Mouse (Mus musculus) left cerebral cortex, postnatal 36 days (tissue): Measurements from ENCODE around the gene Rnf111. TPM values are rescaled to one million over a fixed set of nuclear protein-coding genes. Genes with fewer than 3 reads are reported as not detected.

Source experiments
- DNase-seq, 2 experiments: peaks; one replicate each; pipeline ENCODE4 v3.0.0; 2021 to 2022; ENCODE audit warnings: low spot score in 2 of 2, mixed read lengths in 1 of 2
- intact Hi-C: fragments of 180-260 bp; cut with DNase I; formaldehyde crosslinking; loops from one replicate; pipeline ENCODE4 v1.15.1; 2025
- total RNA-seq, 2 experiments: library from RNA; stranded (reverse); gene quantifications; 2 replicates each; pipeline ENCODE4 v1.2.3; 2021

The Rnf111 gene
- total RNA-seq, 2 experiments from 2014 or later, result 36.0 to 45.7 TPM

DNA sequence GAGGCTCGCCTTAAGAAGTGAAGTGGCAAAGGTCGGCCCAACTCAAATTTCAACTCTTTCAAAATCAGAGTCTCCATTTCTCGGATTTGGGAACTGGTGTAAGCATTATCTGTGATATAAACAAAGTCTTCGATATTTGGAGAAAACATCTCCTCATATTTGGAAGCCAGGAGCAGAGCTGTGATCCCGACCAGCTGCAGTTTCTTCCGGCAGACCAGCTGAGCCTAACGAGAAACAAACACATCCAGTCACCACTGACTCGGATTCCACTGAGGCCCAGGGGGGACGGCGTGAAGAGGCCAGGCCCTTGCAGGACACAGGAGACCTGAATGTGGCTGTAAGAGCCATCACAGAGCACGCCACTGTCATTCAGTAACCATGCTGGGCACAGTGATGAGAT lies 92.9 kb downstream of the Rnf111 start:
- DNase-seq, result no peak
- intact Hi-C loops, result no loop called here

DNA sequence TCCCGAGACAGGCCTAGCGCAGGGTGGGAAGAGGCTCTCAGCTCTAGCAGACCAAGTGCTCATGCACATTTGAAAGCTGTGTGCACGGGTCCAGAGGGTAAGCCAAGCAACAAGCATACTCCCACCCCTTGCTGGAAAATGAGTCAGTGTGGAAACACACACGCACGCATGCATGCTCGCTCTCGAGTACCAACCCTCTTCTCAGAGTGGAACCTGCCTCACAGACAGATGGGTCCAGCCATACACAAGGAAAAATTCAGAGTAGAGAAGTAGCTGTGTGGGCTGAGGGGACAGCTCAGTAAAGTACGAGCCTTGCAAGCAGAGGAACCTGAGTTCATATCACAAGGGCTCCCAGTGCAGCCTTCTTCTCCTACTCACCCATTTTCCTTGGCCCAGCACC lies 93.8 kb downstream of the Rnf111 start:
- no peak for DNase-seq
- intact Hi-C loops, result loop anchor here (10.0 kb wide), 1 partner anchor 665 kb away; no protein-coding TSS in a partner anchor

DNA sequence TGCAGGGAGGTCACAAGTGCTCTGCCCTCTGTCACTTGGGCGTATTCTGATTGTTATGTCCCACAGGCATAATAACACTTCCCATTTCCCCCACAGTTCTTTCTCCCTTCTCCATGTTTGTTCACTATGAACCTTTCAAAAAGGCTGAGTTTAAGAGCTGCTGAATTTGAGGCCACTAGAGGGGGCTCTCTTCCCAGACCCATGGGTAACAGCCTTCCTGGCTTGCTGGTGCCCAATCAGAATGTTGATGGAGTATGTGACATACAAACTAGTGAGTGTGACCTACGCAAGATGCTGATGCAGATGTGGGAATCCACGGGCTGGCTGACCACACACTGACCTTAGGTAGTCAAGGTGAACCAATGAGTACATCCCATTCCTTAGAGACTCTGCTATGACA lies 94.7 kb downstream of the Rnf111 start:
- no peak for DNase-seq
- intact Hi-C loops, result loop anchor here (10.0 kb wide), 1 partner anchor 666 kb away; no protein-coding TSS in a partner anchor

DNA sequence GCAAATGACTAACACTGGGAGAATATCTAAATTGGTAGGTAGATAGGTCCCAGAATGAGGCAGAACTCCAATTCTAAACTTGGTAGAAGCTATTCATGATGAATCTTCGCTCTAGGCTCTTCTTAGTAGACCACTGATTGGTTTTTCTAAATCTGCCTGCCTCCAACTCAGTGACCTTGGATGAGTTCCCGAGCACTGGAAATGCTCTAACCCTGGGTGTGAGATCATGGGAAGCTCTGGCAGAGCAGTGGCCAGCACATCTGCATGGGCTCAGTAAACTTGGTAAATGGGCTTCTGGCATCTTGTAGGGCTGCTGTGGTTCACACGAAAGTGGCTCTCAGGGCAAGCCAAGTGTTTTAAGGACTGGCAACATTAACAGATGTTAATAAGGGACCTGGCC lies 96.9 kb downstream of the Rnf111 start:
- intact Hi-C loops, result loop anchor here (10.0 kb wide), 1 partner anchor 668 kb away; no protein-coding TSS in a partner anchor
- DNase-seq, result no peak

DNA sequence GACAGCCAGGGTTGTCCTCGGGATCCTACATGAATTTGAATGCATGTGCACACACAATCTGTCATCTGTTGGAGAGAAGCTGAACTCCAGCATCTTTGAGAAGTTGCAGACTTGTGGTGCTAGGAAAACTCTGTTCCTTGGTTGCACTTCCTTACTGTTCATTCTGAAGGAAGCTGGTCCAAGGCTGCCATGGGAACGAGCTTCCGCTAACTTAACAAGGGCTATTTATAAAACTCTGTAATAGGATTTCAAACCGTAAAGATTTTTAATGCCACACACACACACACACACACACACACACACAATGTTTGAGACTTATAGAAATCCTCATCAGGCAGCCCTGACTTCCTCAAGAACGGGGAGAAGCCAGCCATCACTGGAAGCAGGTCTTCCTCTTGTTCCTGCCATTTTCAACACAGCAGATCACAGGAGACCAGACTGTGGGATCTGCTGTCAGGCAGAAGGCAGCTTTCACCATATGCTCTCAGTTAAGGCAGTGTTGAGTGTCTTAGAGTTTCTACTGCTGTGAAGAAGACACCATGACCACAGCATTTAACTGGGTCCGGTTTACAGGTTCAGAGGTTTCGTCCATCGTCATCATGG lies 101.5 kb downstream of the Rnf111 start:
- peak; percentile 28 to 37 for DNase-seq
- intact Hi-C loops, result loop anchor here (10.0 kb wide), 1 partner anchor 673 kb away; no protein-coding TSS in a partner anchor

DNA sequence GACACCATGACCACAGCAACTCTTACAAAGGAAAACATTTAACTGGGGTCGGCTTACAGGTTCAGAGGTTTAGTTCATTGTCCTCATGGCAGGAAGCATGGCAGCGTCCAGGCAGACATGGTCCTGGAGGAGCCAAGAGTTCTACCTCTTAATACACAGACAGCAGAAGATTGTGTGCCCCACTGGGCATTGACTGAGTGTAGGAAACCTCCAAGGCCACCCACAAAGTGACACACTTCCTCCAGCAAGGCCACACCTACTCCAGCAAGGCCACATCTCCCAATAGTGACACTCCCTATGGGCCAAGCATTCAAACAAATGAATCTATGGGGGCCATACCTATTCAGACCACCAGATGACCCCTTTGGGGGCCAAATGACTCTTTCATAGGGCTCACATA lies 107.4 kb downstream of the Rnf111 start:
- intact Hi-C loops, result loop anchor here (10.0 kb wide), 1 partner anchor 371 kb away; no protein-coding TSS in a partner anchor

DNA sequence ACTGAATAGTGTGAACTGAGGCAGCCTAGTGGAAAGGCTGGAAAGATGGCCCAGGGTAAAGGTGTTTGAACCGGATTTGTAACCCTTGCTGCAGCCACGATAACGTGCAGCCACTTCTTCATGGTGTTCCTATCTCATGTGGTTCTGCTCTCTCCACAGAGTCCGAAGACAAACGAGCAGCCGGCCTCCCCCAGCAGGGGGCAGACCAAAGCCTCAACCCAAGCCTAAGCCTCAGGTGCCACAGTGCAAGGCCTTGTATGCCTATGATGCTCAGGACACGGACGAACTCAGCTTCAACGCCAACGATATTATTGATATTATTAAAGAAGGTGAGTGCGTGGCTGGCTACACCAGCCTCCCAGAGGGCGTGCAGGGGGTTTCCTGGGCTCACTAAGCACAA lies 107.9 kb downstream of the Rnf111 start:
- intact Hi-C loops, result loop anchor here (10.0 kb wide), 1 partner anchor 371 kb away; no protein-coding TSS in a partner anchor
- DNase-seq, result no peak

More for the DNA sequence above, 107.4 kb downstream of the Rnf111 start:
- DNase-seq, result no peak

DNA sequence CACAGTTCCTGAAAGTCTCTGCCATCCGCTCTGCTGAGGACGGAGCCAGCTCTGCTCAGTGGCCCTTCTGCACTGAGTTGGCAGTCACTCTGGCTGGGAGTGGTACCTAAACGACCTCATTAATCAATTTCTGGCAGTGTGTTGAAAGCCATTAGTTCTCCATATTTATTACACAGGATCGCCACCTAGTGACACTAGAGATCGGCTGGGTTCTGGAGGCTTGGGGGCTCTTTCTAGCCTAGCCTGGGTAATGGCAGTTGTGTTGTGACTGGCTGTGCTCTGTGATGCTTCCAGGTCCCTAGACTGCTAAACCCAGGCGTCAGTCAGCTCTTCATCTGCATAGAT lies 111.0 kb downstream of the Rnf111 start:
- no peak for DNase-seq
- intact Hi-C loops, result loop anchor here (1.0 to 10.0 kb wide), 2 partner anchors 283 to 368 kb away; no protein-coding TSS in a partner anchor

DNA sequence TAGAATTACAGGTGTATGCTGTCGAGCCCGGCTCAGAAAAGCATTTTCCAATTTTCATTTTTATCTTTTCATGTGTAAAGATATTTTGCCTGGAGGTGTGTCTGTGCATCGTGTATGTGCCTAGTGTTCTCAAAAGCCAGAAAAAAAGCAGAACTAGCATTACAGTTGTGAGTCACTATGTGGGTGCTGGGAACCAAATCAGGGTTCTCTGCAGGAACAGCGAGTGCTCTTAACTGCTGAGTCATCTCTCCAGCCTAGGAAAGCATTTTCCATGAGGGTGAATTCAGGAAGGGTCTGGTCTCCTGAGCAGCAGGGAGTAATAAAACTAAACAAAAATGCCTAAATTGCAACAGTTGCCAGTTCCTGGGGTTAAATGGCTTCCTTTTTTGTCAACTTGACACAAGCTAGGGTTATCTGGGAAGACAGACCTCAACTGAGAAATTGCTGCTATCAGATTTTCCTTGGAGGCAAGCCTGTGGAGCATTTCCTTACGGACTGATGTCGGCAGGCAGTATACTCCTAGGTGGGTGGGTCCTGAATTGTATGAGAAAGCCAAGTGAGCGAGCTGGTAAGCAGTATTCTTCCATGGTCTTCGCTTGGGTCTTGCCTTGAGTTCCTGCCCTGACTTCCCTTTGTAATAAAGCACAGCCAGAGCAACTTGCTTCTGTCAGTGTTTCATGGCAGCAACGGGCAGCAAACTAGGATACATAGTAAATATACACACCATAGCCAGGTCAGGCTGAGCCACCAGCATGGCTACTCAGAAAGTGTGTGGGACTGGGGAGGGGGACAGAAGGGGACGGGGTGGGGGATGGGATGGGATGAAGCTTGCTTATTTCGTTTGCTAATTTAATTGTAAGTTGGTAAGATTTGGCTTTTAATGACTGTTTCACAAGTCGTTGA lies 111.6 kb downstream of the Rnf111 start:
- intact Hi-C loops, result loop anchor here (1.0 to 10.0 kb wide), 3 partner anchors 185 to 367 kb away; partner anchors contain the start of gene Myo1e
- no peak for DNase-seq

DNA sequence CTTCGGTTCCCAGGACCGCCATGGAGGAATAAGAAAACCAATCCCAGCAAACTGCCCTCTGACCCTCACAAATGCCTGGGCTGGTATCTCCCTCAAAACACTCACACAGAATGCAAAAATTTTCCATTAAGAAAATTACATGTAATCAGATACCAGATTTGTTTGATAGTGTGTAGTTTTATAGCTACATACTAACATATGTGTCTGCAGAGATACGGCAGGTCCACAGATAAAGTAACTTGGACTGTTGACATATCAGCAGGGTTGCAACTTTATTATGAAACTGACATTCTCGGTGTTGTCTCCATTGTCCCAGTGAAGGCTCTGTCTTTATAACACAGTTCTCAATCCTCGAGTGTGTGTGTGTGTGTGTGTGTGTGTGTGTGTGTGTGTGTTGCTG lies 112.5 kb downstream of the Rnf111 start:
- DNase-seq, result no peak
- intact Hi-C loops, result loop anchor here (2.0 to 10.0 kb wide), 2 partner anchors 184 to 366 kb away; partner anchors contain the start of gene Myo1e

DNA sequence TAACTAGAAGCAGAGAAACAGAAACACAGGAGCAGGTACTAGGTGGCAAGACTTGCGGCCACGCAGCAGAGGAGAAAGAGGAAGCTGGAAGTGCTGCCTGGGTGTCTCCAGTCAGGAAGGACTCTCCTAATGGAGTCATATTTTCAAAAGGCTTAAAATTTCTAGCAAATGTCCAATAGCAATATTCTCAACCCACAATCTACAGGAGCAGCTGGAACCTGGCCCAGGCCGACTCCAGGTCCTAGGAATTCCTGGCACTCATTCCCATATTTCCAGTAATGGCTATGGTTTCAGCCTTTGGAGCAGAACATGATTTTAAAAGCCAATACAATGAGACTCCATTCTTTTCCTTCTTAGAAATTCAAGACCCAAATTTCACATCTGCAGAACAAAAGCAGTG lies 114.0 kb downstream of the Rnf111 start:
- no peak for DNase-seq
- intact Hi-C loops, result no loop called here

DNA sequence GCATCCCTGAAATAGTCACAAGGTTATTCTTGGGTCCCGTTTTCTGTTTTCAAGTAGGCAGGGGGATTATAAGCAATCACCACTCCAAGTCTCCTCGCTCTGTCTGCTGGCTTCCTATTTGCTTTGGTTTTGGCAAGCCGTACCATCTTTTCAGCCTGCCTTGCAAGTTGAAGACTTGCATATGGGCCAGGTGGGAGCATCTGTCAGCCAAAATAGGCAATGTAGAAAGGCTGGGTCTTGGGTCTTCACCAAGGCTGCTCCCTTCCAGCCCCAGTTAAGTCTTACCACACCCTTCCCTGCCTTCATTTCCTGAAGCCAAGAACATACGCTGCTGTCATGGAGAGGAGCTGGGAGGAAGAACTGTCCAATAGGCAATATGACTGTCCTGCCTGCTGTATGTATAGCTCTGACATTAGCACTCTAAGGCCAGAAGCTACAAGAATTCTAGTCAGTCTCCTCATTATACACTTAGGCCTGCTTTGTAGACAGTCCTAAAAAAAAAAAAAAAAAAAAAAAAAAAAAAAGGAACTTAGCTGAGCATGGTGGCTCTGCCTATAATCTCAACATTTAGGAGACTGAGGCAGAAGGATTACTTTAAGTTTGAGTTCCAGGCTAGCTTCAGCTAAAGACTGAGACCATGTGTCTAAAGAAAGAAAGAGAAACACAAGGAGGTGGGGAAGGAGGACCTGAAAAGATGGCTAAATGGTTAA lies 116.0 kb downstream of the Rnf111 start:
- intact Hi-C loops, result no loop called here
- no peak for DNase-seq

DNA sequence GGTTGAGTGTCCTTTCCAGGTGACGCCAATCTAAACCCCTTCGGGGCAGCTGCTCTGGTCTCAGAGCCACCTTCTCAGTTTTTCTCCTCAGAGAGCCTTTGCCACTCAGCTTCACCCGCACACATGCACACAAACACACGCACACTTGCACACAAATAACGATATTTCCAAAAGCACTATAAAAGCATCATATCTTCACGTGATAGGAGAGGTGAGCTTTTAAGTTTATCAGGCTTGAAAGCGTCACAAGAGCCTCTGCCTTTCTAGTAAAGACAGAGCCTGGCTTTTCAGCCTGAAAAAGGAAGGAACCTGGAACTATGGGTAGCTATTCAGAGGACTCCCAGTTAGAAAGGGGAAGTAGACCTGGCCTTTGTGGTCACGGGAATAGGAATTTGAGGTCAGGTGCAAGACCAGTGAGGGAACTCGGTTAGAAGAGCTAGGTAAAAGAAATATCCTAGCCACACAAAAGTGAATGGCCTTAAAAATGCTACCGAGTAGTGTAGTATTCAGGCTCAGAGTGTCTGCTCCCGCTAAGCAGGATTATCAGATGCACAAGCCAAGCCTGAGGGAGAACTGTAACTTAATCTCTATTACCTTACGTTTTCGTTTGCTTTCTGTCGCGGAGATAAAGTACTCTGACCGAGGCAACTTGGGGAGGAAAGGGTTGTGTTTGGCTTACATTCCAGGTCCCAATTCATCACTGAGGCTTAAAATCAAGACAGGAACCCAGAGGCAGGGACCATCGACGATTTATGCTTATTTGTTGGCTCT lies 118.4 kb downstream of the Rnf111 start:
- DNase-seq, result no peak
- intact Hi-C loops, result no loop called here

DNA sequence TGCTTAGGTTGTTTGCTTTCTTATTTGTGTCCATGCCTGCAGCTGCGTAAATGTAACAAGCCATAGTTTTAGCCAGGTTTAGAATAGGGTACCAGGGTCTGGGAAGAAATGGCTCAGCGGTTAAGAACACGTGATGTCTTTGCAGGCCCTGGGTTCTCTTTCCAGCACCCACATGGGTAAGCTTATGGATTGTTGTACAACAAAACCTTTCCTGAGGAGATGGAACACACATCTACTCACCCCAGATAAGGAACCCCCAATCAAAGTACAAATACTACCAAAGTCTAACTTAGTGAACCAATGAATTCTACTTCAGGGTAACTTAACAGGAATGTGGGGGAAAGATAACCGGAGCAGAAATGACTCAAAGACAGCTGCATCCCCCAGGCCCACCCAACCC lies 119.0 kb downstream of the Rnf111 start:
- DNase-seq, result no peak
- intact Hi-C loops, result no loop called here

DNA sequence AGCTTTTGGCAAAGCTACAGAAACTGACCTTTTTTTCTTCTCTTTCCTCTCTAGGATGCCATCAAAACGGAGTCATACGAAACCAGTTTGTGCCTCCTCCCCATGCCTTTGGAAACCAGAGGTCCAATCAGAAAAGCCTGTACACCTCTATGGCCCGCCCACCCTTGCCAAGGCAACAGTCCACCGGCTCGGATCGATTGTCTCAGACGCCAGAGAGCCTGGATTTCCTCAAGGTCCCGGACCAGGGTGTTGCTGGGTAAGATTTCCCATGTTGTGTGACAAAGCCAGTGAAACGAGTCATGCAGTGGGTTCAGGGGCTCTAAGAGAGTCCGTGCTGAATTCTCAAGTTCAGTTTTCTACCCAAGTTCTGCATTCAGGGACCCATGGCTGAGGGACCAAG lies 119.8 kb downstream of the Rnf111 start:
- intact Hi-C loops, result no loop called here
- no peak for DNase-seq

DNA sequence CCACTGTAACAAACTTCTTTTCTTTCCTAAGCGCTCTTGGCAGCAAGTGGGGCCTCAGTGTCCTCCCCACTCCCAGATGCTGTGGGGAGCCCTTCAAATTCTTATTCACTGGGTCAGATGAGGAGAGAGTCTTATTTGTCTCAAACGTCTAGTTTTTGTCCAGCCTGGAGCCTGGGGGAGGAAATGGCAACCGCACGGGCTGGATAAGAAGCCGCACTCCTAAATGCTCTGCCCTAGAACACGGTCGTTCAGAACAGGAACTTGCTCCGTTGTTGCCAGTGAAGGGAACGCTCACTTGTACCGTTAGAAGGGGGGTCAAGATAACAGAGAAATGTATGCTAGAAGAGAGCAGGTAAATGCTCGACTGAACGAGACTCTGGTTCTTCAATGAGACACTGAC lies 121.4 kb downstream of the Rnf111 start:
- intact Hi-C loops, result no loop called here
- DNase-seq, result no peak

DNA sequence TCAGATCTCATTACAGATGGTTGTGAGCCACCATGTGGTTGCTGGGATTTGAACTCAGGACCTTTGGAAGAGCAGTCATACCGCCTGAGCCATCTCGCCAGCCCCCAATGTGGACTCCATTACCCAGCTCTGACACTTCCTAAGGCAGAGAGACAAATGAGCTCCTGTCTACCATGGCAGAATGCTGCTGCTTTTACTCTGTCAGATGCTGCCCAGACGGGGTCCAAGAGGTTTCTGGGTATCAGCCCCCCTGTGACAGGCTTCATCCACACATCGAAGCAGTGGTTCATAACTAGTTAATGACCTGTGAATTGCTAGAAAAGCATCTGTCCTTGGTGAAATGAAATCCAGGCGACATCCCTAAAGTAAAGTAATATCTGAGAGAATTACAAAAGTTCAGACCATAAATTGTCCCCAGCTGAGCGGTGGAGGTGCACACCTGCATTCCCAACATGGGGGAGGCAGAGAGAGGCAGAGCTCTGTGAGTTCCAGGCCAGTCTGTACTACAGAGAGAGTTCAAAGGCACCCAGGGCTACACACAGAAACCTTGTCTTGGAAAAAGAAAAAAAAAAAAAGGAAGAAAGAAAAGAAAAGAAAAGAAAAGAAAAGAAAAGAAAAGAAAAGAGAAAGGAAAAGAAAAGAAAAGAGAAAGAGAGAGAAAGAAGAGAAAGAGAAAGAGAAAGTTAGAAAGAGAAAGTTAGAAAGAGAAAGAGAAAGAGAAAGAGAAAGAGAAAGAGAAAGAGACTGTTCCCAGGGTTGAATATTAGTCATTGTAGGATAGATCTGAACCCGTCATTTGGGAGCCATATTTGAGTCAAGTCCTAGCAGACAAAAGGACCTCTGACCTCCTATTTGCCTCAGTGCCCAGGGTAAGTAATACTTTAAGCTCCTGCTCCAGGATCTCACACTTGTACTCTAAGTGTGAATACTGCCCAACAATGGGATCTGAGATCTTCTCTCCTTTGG lies 123.7 kb downstream of the Rnf111 start:
- no peak for DNase-seq
- intact Hi-C loops, result no loop called here
